Mouse (Mus musculus): ENCODE results near the gene Zfp541.

Zfp541 gene

DNA sequence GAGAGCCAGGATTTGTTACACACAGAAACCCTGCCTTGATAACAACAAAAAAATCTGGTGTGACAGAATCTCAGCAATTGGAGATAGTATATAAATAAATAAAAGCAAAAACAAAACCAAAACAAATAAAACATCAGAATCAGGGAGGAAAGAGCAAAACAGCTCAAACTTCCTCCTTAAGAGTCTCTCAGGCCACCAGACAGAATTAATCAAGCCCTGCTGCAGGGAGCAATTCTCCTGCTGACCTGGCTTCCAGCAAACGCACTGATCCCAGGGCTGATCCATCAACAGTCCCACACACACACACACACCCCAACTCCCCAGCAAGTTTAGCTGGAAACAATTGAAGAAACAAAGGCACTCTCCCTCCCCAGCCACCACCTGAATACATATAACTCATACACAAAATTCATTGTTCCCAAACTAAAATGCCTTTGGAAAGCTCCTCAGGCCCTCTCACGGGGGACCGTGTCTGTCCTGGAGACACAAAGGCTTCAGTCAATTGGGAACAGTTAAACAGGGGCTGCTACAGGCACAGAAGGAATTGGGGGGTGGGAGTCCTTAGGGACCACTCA, 17.7 kb upstream of the Zfp541 start:
- DNase-seq (ENCODE audit: low read depth in 2 of 2, low spot score in 2 of 2), result no peak

DNA sequence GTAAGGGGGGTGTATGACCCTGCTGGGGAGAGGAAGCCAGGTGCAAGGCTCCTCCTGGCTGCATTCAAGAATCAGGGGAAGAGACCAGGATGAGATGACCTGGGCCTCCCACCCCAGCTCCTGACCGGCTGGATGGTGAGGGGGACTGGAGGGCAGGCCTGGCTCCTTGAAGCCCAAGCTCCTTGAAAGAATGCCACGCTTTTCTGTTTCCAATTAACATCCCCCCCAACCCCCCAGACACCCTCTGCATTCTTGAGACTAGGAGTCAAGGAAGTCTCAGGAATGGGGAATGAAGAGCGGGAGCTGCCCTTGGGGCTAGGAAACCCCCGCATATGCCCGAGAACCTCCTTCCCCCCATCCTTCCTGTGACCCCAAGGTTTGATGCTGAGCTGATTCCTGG, 17.1 kb upstream of the Zfp541 start:
- DNase-seq (ENCODE audit: low read depth in 2 of 2, low spot score in 2 of 2), result no peak

DNA sequence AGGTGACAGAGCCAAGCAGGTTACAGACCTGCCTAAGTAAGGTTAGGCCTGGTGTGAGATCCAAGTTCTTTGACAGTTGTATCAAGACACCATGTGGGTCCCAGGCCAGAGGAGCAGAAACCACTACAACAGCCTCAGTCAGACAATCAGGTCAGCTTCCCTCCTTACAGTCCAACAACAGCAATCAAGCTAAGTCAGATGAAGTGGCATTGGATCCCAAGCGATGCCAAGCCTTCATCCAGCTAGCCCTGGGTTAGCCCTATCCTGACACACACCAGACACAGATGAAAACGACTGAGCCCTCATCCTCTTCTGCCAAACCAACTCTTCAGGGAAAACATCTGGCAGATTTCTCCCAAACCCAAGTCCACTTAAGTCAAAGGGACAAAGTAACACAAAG, 16.1 kb upstream of the Zfp541 start:
- no peak for DNase-seq (ENCODE audit: low read depth in 2 of 2, low spot score in 2 of 2)

DNA sequence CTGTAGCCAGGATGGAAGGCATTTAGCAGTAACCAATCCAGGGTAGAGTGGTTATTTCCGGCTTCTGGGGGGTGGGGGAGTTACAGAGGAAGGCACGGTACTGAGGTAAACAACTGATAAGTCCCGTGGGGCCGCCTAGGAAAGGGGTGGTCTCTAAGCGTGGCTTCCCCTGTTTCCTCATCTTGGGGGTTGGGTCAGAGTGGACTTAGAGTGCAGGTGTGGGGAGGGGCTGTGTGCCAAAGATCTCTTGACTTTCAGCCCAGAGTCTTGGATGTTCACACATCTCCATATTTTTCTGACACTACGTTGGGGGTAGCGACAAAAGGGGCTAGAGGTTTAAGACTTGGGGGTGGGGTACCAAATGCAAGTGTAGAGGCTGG, 15.5 kb upstream of the Zfp541 start:
- peak; percentile 69 to 79 for DNase-seq (ENCODE audit: low read depth in 2 of 2, low spot score in 2 of 2)

DNA sequence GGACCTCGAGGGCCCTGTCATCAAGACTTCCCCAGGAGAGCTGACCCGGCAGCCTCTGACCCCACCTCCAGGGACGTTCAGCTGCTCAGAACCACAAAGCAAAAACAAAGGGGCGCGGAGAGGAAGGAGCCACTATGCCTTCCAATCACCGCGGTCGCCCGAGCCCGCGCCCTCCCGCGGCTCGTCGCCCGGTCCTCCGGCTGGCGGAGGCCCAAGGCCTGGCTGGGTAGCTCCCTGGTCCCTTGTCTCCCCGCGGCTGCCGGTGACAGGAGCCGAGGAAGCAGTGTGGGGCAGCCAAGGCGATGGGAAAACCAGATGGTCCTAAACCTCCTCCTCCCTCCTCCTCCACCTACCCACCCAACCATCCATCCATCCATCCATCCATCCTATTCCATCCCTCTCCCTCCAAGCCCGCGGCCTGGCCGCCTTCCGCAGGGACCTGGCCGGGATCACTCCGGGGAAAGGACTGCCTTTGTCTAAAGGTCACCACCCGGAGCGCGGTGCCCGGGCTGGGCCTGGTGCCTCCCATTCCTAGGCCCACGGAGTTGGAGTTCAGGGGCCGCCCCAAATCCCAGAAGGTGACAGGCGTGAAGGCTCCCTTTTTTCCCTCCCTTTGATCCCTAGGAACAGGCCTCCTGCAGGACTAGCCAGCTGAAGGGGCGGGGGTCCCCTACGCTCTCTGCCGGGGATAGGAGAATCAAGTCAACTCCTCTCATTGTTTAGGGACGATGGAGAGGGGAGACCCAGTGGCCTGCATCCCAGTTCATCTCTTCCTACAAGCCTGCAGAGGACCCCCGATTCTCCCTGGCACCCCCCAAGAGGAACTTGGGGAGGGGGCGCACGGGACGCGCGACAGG, 14.9 kb upstream of the Zfp541 start:
- peak; percentile 55 to 61 for DNase-seq (ENCODE audit: low read depth in 2 of 2, low spot score in 2 of 2)

DNA sequence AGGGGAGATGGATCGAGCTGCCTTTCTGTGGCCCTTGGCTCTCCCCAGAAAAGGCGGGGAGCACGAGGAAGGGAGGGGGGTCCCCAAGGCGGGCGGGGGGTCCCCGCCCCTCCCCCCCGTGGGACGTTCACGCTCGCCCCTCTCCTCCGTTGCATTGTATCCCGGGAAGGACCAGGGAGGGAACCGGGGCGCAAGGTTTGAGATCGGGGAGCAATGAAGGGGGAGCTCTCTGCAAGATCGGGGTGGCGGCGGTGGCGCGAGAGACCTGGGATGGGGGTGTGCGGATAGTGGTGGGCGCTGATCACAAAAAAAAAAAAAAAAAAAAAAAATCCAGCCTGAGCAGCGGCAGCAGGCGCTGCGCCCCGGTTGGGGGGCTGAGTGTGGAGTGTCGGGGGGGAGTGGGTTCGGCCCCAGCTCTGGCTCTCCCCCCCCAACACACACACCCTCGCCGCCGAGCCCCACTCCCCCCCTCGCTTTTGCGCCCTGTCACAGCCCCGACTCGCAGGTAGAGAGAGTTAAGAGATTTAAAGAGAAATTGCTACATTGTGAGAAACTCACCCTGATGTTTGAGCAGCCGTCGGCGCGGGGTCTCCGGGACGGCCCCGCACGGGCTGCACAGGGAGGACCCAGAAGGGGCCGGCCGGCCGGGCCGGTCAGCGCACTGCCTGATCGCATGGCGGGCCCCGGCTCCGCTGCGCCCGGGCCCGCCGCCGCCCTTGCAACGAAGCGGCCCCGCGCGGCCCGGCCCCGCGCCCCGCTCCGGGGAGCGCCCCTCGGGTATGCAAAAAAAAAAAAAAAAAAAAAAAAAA, 14.1 kb upstream of the Zfp541 start, which contains the start of gene Bicra:
Bicra (minus strand) TSS at position 584 of the 809 bp plus-strand sequence.
- peak; percentile 78 to 84 for DNase-seq (ENCODE audit: low read depth in 2 of 2, low spot score in 2 of 2)

DNA sequence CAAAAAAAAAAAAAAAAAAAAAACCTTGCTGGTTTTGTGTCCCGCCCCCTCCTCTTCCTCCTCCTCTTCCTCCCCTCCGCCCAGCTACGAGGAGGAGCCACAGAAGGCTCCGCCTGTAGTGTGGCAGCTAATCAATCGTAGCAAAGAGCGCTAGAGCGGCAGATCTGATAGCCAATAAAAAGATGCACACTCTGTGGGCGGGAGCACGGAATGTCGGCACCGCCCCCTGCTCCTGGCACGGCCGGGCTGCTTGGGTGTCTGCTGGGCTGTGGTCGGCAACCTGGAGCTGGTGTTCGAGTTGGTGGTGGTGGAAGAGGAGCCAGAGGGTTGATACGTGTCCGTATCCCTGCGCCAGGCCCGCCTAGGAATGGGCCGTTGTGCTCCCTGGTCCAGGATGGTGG, 13.4 kb upstream of the Zfp541 start:
- peak; percentile 94 to 96 for DNase-seq (ENCODE audit: low read depth in 2 of 2, low spot score in 2 of 2)

DNA sequence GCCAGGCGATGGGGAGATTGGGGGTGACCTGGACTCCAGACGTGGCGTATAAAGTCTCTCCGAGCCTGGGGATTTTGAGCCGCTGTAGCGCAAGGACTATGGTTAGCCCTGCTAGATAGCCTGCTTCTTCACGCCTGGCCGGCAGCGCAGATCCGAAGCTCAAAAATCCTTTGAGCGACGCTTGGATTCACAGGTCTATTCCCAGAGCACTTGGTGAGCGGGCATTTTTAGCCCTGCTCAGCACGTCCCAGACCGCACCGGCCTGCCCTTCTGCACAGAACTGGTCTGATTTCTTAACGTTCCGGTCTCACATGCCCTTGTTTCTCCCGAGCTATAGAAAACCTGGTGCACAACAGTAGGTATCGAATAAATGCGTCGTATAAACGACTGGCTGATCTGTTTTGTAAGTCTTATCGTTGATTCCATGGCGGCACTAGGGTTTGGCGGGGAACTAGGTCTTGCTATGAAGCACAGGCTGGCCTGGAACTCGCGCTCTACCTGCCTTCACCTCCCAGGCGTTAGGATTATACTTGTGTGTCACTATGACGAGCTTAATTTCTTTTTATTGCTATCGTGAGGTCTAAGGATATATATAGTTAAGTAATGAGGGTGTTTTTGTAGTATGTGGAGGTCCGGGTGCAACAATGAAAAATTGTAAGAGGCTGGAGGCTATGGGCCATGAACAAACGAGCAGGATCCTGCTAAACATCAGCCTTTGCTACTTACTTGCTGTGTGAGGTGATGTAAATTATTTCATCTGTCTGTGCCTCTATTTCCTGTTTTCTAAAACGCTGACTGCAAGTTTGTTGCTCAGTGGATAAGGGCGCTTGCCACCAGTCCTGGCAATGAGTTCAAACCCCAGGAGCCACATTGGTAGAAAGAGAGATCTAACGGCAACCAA, 12.7 kb upstream of the Zfp541 start:
- peak in 1 of 2 experiments; percentile 15 for DNase-seq (ENCODE audit: low read depth in 2 of 2, low spot score in 2 of 2)

DNA sequence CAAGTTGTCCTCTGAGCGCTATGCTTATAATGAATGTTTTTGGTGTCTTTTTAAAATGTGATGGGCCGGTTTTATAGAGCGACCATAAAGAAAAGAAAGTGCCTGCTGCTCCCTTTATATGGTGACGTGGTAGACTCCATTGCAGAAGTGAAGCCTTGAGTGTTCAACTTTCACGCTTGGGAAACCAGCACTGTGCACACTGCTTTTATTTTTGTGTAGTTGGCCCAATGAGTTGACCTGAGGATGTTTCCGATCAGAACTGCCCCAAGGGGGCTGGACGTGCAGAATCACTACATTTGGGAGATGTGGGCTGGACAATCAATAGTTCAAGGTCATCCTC, 12.1 kb upstream of the Zfp541 start:
- no peak for DNase-seq (ENCODE audit: low read depth in 2 of 2, low spot score in 2 of 2)

DNA sequence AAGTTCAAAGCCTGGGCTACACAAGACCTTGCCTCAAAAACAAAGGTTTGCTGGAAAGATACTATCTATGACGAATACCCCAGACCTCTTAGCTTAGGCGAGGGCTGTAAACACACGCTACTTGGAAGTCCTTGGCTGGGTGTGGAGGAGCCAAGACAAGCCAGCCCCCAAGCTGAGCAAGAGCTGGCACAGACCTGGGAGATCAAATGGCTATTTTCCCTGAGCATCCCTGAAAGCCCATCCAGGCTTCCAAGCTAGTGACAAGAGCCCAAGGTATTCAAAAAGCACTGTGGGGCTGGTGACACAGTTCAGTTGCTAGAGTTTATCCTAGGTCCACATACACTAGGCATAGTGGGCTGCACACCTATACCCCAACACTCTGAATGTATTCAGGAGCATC, 11.0 kb upstream of the Zfp541 start:
- no peak for DNase-seq (ENCODE audit: low read depth in 2 of 2, low spot score in 2 of 2)

DNA sequence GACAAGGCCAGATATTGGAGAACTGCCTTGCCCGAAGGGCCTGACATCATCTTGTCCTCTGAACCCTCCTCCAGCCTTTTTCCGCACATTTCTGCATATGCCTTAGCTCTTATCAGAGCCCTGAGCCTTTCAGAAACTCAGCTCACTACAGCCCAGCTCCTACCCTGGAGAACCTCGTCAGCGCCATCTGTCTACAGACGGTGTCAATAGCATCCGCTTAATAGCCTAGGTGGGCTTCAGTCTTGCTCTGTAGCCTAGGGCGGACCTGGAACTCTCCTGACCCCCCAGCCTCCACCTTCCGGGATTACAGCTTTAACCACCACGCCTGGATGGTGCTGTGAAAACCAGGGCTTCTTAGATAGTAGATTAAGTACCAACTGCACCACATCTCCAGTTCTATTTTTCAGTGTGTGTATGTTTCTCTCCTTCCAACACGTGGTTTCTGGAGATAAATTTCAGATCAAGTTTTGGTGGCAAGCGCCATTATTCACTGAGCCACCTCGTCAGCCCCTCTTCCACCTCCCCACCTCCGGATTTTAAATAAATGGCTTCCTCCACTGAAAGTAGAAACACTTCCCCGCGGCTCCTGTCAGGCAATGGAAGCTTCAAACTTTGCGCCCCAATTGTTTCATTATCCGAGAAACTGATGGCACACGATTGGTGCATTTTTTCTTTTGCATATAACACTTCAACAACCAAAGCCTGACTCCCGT, 9.6 kb upstream of the Zfp541 start:
- DNase-seq (ENCODE audit: low read depth in 2 of 2, low spot score in 2 of 2), result peak; percentile 68 to 85

DNA sequence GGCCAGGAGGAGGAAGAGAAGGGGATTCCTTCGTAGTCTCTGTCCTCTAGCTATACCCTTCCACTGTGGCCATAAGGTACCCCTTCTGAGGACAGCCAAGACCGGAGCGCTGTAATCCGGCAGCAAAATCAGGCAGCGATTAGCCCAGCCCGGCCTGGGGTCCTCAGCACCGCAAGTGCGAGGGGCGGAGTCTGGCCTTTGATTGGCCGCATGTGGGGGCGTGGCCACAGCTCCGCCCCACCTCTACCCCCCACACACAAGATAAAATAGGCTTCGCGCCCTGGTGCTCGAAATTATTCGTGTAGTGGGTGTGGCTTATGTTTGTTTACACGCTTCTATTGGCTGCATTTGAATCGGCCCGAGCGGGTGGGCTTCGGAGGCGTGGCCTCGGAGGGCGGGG, 8.9 kb upstream of the Zfp541 start:
- DNase-seq (ENCODE audit: low read depth in 2 of 2, low spot score in 2 of 2), result peak; percentile 82 to 87

DNA sequence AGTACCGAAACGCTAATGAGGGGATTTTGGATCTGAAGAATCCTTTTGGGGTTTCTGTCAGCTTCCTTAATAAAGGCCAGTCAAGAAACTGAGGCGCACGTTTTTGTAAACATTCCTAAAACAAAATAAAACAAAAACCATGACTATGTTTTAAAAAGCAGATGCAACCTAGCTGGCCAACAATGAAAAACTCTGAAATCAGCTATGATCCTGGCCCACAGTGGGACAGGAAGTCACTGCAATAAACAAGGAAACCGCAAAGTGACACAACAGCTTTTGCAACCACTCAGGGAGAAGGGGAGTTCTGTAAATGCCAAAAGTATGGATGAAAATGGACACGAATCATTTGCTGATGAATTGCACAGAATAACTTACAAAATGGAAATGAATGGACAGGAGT, 8.5 kb upstream of the Zfp541 start:
- DNase-seq (ENCODE audit: low read depth in 2 of 2, low spot score in 2 of 2), result no peak

DNA sequence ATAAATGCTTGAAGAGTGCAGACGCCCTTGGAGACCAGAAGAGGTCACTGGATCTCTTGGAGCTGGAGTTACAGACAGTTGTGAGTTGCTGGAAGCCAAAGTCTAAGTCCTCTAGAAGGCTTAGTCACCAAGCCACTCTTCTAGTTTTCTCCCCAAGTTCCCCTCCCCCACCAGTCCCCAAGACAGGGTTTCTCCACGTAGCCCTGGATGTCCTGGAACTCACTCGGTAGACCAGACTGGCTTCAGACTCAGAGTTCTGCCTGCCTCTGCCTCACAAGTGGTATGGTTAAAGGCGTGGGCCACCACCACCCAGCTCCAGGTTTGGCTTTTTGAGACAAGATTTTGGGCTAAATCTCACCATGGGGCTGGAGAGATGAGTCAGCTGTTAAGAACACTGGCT, 6.6 kb upstream of the Zfp541 start:
- no peak for DNase-seq (ENCODE audit: low read depth in 2 of 2, low spot score in 2 of 2)

DNA sequence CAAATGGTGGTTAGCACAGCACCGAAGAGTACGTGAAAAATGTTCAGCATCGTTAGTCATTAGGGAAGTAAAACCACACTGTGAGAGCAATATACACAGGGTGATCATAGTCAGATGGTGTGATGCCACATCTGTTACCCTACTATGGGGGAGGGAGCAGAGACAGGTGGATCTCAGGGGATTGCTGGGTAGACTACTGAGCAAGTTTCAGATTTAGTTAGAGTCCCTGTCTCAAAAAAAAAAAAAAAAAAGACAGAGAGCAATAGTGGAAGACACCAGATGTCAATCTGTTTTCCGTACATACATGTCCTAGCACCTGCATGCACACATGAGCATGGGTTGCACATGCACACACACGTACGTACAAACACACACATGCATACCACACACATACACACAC, 5.9 kb upstream of the Zfp541 start:
- DNase-seq (ENCODE audit: low read depth in 2 of 2, low spot score in 2 of 2), result no peak

DNA sequence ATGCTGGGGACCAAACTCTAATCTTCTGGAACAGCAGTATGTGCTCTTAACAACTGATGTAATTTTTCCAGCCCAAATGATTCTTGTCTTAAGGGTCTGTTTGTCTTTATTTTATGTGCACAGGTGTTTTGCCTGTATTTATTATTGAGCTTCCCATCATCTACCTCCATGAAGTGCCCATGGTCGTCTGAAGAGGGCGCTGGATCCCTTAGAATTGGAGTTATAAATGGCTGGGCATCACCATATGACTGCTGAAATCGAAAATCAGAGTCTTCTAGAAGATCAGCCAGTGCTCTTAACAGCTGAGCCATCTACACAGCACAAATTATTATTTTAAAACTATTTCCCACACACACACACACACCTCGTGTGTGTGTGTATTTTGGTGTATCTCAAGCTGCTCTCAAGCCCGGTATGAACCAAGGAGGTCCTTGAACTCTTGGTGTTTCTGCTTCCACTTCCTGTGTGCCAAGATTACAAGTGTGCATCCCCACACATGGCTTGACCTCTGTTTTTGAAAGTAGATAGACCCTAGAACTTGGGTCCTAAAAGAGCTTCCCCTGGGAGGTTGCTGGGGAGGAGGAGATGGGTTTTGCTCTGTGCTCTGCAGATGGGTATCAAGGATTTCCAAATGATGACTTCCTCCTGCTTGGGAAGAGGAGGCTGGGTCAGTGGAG, 5.0 kb upstream of the Zfp541 start:
- DNase-seq (ENCODE audit: low read depth in 2 of 2, low spot score in 2 of 2), result peak in 1 of 2 experiments; percentile 35

DNA sequence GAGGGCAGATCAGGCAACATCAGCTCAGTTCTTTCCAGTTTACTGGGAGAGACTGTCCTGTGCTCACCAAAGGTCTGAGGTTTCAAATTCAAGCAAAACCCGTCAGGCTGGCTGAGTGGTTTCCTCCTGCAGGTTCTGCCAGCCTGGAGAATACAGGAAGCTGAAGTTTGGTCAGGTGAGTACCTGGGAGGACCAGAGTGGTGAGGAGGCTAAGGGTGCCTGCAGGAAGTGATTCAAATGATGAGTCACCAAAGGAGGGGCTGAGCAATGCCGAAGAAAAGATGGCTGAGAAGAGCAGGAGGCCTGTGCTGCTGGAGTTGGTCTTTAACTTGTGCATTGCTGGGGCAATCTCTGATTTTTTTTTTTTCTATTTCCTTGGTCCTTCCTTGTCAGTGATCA, 4.5 kb upstream of the Zfp541 start:
- peak; percentile 48 to 62 for DNase-seq (ENCODE audit: low read depth in 2 of 2, low spot score in 2 of 2)

DNA sequence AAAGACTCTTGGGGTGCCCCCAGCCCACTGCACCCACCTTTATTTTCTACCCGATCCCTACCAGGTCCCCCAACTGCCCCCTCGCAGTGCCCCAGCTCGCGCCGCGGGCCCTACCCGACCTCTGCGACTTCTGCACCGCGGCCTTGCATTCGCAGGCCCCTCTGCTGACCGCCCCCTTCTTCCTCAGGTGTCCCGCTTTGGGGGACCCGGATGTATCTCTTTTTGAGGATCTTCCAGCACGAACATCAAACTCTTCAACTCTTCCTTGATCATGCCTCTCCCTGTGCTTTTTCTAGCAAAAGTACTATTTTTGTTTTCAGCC, 446 bp downstream of the Zfp541 start:
- no peak for DNase-seq (ENCODE audit: low read depth in 2 of 2, low spot score in 2 of 2)

DNA sequence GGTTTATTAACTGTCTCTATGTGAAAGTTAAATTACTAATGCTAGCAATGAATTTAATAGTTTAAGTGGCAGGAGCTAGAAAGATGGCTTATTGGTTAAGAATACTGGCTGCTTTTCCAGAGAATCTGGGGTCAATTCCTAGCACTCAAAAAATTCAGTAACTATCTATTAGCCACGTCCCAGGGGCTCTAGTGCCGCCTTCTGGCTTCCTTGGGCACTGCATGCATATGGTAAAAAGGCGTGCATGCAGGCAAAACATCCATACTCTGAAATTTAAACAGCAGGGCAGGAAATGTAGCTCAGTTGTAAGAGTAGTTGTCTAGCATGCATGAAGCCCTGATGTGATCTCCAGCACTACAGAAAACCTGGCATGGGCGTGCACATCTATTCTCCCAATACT, 1.9 kb downstream of the Zfp541 start:
- peak in 1 of 2 experiments; percentile 41 for DNase-seq (ENCODE audit: low read depth in 2 of 2, low spot score in 2 of 2)

DNA sequence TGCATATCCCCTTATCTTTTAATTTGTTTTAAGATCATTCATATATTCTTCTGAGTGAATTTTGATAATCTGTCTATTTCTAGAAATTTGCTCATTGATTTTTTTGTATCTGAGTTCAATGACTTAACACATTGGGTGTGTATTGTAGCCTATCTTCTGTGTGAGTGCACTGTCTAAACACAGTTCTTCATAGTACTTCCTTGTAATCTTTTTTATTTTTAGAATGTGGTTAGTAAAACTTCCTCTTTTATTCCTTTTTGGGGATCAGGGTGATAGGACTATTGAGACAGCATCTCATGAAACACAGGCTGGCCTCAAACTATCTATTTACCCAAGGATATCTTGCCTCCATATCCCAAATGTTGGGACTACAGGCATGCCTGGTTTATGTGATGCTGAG, 9.2 kb downstream of the Zfp541 start:
- no peak for DNase-seq (ENCODE audit: low read depth in 2 of 2, low spot score in 2 of 2)
